Mouse (Mus musculus) liver, adult 2 months (tissue): ENCODE results near the gene Pnpla1.
"Not testable (repeated sequence)": the region's sequence is repeated elsewhere in the genome, so short reads cannot be mapped to it uniquely, and the experiment has no call there.

Source experiments
- CTCF ChIP-seq: fragments of 200-500 bp; IDR thresholded peaks from 2 replicates; pipeline ENCODE4 v1.5.1; 2011; ENCODE audit warnings: low read depth, low read length, control low read depth
- POLR2A ChIP-seq: fragments of 200-500 bp; IDR thresholded peaks from 2 replicates; pipeline ENCODE4 v1.6.1; 2011; ENCODE audit warnings: low read length, control low read depth; ENCODE audit not compliant: insufficient read depth; ENCODE audit errors: extremely low read depth

DNA sequence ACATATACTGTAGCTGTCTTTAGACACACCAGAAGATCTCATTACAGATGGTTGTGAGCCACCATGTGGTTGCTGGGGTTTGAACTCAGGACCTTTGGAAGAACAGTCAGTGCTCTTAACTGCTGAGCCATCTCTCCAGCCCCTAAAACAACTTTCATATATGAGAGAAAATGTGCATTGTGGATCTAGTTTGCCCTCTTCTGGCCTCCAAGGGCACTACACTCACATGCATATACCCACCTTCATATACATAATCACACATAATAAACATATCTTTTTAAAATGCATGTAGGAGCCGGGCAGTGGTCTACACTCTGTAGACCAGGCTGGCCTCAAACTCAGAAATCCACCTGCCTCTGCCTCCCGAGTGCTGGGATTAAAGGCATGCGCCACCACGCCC, 16.3 kb upstream of the Pnpla1 start:
- 0 out of 2 replicates have a peak, but pooled peaks have one; percentile 14 for TF ChIP-seq CTCF
- TF ChIP-seq POLR2A = not testable (repeated sequence)
